11 mouse cellular contexts compared by ENCODE assay signal in the genomic region with DNA sequence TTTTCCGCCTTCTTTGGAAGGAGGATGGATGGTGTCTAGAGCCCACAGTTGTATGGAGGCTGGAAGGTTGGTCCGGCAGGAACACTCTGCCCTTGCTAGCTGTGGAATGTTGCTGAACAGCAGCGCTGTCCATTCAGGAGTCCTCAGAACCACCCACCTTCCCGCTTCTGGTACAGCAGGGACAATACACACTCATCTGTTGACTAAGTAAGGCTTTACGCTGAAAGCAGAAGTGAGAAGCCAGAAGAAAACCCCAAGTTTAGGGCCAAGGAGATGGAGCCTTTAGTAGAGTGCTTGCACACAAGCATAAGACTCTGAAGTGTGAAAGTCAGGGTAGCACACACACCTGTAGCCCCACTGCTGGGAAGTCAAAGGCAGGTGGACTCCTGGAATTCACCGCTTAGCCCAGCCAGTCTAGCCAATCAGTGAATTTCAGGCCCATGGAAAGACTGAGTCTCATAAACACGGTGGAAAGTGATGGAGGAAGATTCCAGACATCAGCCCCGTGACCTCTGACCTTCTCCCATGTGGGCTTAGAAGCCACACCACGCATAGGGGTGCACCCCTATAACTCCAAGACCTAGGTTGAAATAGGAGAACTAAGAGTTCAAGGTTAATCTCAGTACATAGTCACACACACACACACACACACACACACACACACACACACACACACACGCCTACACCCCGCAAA. TPM values are rescaled to one million over a fixed set of nuclear protein-coding genes. Genes with fewer than 3 reads are reported as not detected.
A peak's percentile ranks its signal among the peaks of the same experiment; 100 is the strongest.
DNase-seq lines count a peak whose midpoint lies in the region; ATAC-seq and TF ChIP-seq lines count a peak whose summit lies in the region.
"Had no signal": no experiment of that assay in that cellular context is flagged by ENCODE, and none has a peak within 500 bp of the region (broad histone marks: within the 10 kb centered on the region; RNA-seq: fewer than 3 reads in every experiment).

No protein-coding gene starts in this region.

- intact Hi-C loops in heart, adult 2 months (cut with DNase I): no loop called here
- intact Hi-C loops in heart, postnatal 14 days (cut with DNase I): no loop called here

- no peak overlapping the region for H3K9ac ChIP-seq in heart, adult 2 months (ENCODE audit: low read depth, low read length)
- H3K9ac ChIP-seq in liver, postnatal 0 days (replicated peaks): no peak overlapping the region
- H3K9ac ChIP-seq in liver, embryonic 12.5 days: no peak overlapping the region
- H3K9ac ChIP-seq in CH12.LX (ENCODE audit: insufficient read depth, low read depth): peak overlapping the region; percentile 17
- no peak overlapping the region for H3K9ac ChIP-seq in midbrain, embryonic 13.5 days (replicated peaks)
- H3K9ac ChIP-seq: limb, embryonic 12.5 days had no signal

- peak overlapping the region; percentile 32; the same call in 1 of the 2 replicates for H3K27ac ChIP-seq in heart, adult 2 months
- H3K27ac ChIP-seq in liver, postnatal 0 days (ENCODE audit: low read depth): peak overlapping the region; percentile 16; the same call in 1 of the 2 replicates
- H3K27ac ChIP-seq in liver, embryonic 12.5 days: no peak overlapping the region
- peak overlapping the region; percentile 99 for H3K27ac ChIP-seq in CH12.LX (ENCODE audit: insufficient read depth, low read depth)
- H3K27ac ChIP-seq in midbrain, embryonic 13.5 days: peak overlapping the region; percentile 56
- H3K27ac ChIP-seq: limb, embryonic 12.5 days had no signal

- no peak overlapping the region for H3K4me3 ChIP-seq in heart, adult 2 months
- no peak overlapping the region for H3K4me3 ChIP-seq in liver, postnatal 0 days (ENCODE audit: low read depth, low read length)
- H3K4me3 ChIP-seq in liver, embryonic 12.5 days: no peak overlapping the region
- H3K4me3 ChIP-seq in CH12.LX (replicated peaks in 1 of 3; ENCODE audit: low read depth in 2 of 3, low read length in 2 of 3, poor library complexity in 1 of 3): peak overlapping the region in 1 of 3 experiments; percentile 19
- H3K4me3 ChIP-seq in midbrain, embryonic 13.5 days (replicated peaks): no peak overlapping the region
- H3K4me3 ChIP-seq: limb, embryonic 12.5 days had no signal

- no peak overlapping the region for H3K4me2 ChIP-seq in liver, postnatal 0 days (ENCODE audit: low read depth, low read length)
- no peak overlapping the region for H3K4me2 ChIP-seq in liver, embryonic 12.5 days
- H3K4me2 ChIP-seq in CH12.LX (ENCODE audit: insufficient read depth, low read depth, poor library complexity, severe bottlenecking): peak overlapping the region; percentile 74
- H3K4me2 ChIP-seq in midbrain, embryonic 13.5 days (replicated peaks): no peak overlapping the region
- H3K4me2 ChIP-seq: limb, embryonic 12.5 days had no signal

- no peaks in the 10 kb centered on the region for H3K9me3 ChIP-seq in liver, postnatal 0 days (ENCODE audit: low read length)
- no peaks in the 10 kb centered on the region for H3K9me3 ChIP-seq in liver, embryonic 12.5 days (replicated peaks)
- H3K9me3 ChIP-seq in CH12.LX (replicated peaks; ENCODE audit: low read length): no peaks in the 10 kb centered on the region
- H3K9me3 ChIP-seq in midbrain, embryonic 13.5 days: no peaks in the 10 kb centered on the region
- H3K9me3 ChIP-seq: limb, embryonic 12.5 days had no signal

- in situ Hi-C loops in CH12.LX (cut with MboI; ENCODE audit: low pct_ligation_motif_present, low pct_unique_long_range_greater_than_20kb, low sequenced_read_pairs): no loop called here

- 41% methylated on average over 11 of the region's 11 CpGs for WGBS in heart, adult 2 months
- WGBS in liver, postnatal 0 days (ENCODE audit: insufficient replicate concordance): 45% methylated on average over 11 of the region's 11 CpGs
- WGBS in liver, embryonic 12.5 days (ENCODE audit: insufficient replicate concordance): 44% methylated on average over 11 of the region's 11 CpGs
- 58% methylated on average over 11 of the region's 11 CpGs for WGBS in midbrain, embryonic 13.5 days

- no peak for TF ChIP-seq CTCF in heart, adult 2 months (IDR thresholded peaks at IDR 0.05)
- TF ChIP-seq CTCF in liver, postnatal 0 days (IDR thresholded peaks at IDR 0.05; ENCODE audit: low read depth): no peak
- no peak for TF ChIP-seq CTCF in CH12.LX (conservative IDR thresholded peaks at IDR 0.05 in 1 of 2, IDR thresholded peaks at IDR 0.05 in 1 of 2; ENCODE audit: low read depth in 2 of 2, low read length in 2 of 2)

- no peak for TF ChIP-seq EP300 in heart, adult 2 months (IDR thresholded peaks at IDR 0.05; ENCODE audit: insufficient read depth, low read depth, low read length)
- no peak for TF ChIP-seq EP300 in liver, postnatal 0 days (IDR thresholded peaks at IDR 0.05; ENCODE audit: low read depth)
- peak; percentile 96 for TF ChIP-seq EP300 in CH12.LX (IDR thresholded peaks at IDR 0.05; ENCODE audit: low read length)

- TF ChIP-seq POLR2A in heart, adult 2 months (IDR thresholded peaks at IDR 0.05; ENCODE audit: insufficient read depth, low read depth, low read length): no peak
- peak; percentile 16; the same call in 1 of the 2 replicates for TF ChIP-seq POLR2A in CH12.LX (IDR thresholded peaks at IDR 0.05; ENCODE audit: low read depth, low read length)

- no peaks in the 10 kb centered on the region for H3K27me3 ChIP-seq in heart, adult 2 months (ENCODE audit: control insufficient read depth, insufficient read depth, low read length)
- H3K27me3 ChIP-seq in liver, postnatal 0 days (ENCODE audit: insufficient read depth, low read length): no peaks in the 10 kb centered on the region
- peaks cover 5% of the 10 kb centered on the region; the same call in 1 of the 2 replicates for H3K27me3 ChIP-seq in liver, embryonic 12.5 days (replicated peaks)
- H3K27me3 ChIP-seq in CH12.LX (replicated peaks): no peaks in the 10 kb centered on the region
- H3K27me3 ChIP-seq in midbrain, embryonic 13.5 days: no peaks in the 10 kb centered on the region
- H3K27me3 ChIP-seq: limb, embryonic 12.5 days had no signal

- DNase-seq in heart, adult 2 months: no peak
- DNase-seq in heart, postnatal 14 days: no peak
- DNase-seq in liver, postnatal 0 days: no peak
- DNase-seq in CH12.LX (ENCODE audit: extremely low read depth): peak; percentile 86
- no peak for DNase-seq in layer of hippocampus, postnatal 36 days
- DNase-seq in right cerebral cortex, postnatal 4 days: no peak
- DNase-seq: heart, adult 18-20 months; right cerebral cortex, postnatal 14 days had no signal

- dilution Hi-C loops in CH12.LX (cut with MboI; ENCODE audit: extremely low pct_ligation_motif_present, extremely low pct_unique_long_range_greater_than_20kb, low sequenced_read_pairs): no loop called here

- no peak; the same call in none of the 2 replicates for TF ChIP-seq RAD21 in CH12.LX (IDR thresholded peaks at IDR 0.05; ENCODE audit: low read depth, low read length)

- ATAC-seq in liver, postnatal 0 days: 0 out of 2 replicates have a peak, but pooled peaks have one; percentile 17
- no peak for ATAC-seq in liver, embryonic 12.5 days
- peak; percentile 24; the same call in 1 of the 2 replicates for ATAC-seq in midbrain, embryonic 13.5 days

- no peaks in the 10 kb centered on the region for H3K36me3 ChIP-seq in heart, adult 2 months (ENCODE audit: control insufficient read depth, insufficient read depth, low read length)
- H3K36me3 ChIP-seq in liver, postnatal 0 days (replicated peaks; ENCODE audit: insufficient read depth, low read length): no peaks in the 10 kb centered on the region
- H3K36me3 ChIP-seq in liver, embryonic 12.5 days: no peaks in the 10 kb centered on the region
- peaks cover 10 to 71% of the 10 kb centered on the region in 2 experiments for H3K36me3 ChIP-seq in CH12.LX (replicated peaks in 1 of 2; ENCODE audit: control insufficient read depth in 1 of 2, insufficient read depth in 1 of 2, low read length in 1 of 2)
- no peaks in the 10 kb centered on the region for H3K36me3 ChIP-seq in midbrain, embryonic 13.5 days
- H3K36me3 ChIP-seq: limb, embryonic 12.5 days had no signal

- peaks cover 12% of the 10 kb centered on the region for H3K4me1 ChIP-seq in heart, adult 2 months (ENCODE audit: control insufficient read depth, insufficient read depth, low read length)
- H3K4me1 ChIP-seq in liver, postnatal 0 days (ENCODE audit: insufficient read depth): no peaks in the 10 kb centered on the region
- 0 out of 2 replicates have a peak, but pooled peaks cover 5% of the 10 kb centered on the region for H3K4me1 ChIP-seq in liver, embryonic 12.5 days
- peaks cover 59 to 95% of the 10 kb centered on the region in 2 experiments for H3K4me1 ChIP-seq in CH12.LX (ENCODE audit: control insufficient read depth in 1 of 2, insufficient read depth in 2 of 2)
- H3K4me1 ChIP-seq in midbrain, embryonic 13.5 days (replicated peaks): peaks cover 42% of the 10 kb centered on the region

- no peaks in the 10 kb centered on the region for H3K79me2 ChIP-seq in heart, adult 2 months (replicated peaks; ENCODE audit: control insufficient read depth, insufficient read depth, low read length)
- H3K79me2 ChIP-seq in CH12.LX (replicated peaks; ENCODE audit: control insufficient read depth, extremely low read depth, insufficient read depth, poor library complexity, severe bottlenecking): peaks cover 92% of the 10 kb centered on the region

TF ChIP-seq in CH12.LX, 34 proteins besides CTCF, POLR2A, EP300 and RAD21 (continues in another document):
- TF ChIP-seq BHLHE40 (IDR thresholded peaks at IDR 0.05; ENCODE audit: low read depth, low read length): peak; percentile 75; the same call in 1 of the 2 replicates

RNA-seq across cellular contexts. Expression of gene Ppp1r16b, which starts 17.3 kb away (rescaled TPM):
- total RNA-seq in heart, adult 2 months (2021): 10 to 100 TPM; 10.4 to 12.3 TPM
- polyA plus RNA-seq in heart, adult 2 months (2012; rRNA removed): 3.3 and 5.3 TPM in 2 replicates
- 10 to 100 TPM; 17.0 to 20.2 TPM for total RNA-seq in heart, postnatal 14 days (2021)
- polyA plus RNA-seq in liver, postnatal 0 days (2015; fragmentation: Nextera tagmentation; extraction: Ambion mirVana): 2.5 and 2.9 TPM in 2 replicates
- polyA plus RNA-seq in liver, embryonic 12.5 days (2016; fragmentation: Nextera tagmentation; extraction: Ambion mirVana): 1.9 and 2.0 TPM in 2 replicates
- 49.3 and 52.0 TPM in 2 replicates for total RNA-seq in CH12.LX (2012; rRNA removed)
- total RNA-seq in CH12.LX (2014; rRNA removed): 28.9 and 37.7 TPM in 2 replicates
- 49.4 and 55.7 TPM in 2 replicates for polyA plus RNA-seq in CH12.LX (2012; ENCODE audit: insufficient read length, low read depth)
- polyA plus RNA-seq in midbrain, embryonic 13.5 days (2015; fragmentation: Nextera tagmentation; extraction: Ambion mirVana): 8.4 and 8.7 TPM in 2 replicates
- 100 to 1,000 TPM; 135 to 156 TPM for total RNA-seq in layer of hippocampus, postnatal 36 days (2021)

RNA-seq across cellular contexts. Expression of gene Actr5, which starts 57.8 kb away (rescaled TPM):
- 1 to 10 TPM; 4.8 to 6.4 TPM for total RNA-seq in heart, adult 2 months (2021)
- polyA plus RNA-seq in heart, adult 2 months (2012; rRNA removed): 2.9 and 3.5 TPM in 2 replicates
- 1 to 10 TPM; 6.9 to 8.9 TPM for total RNA-seq in heart, postnatal 14 days (2021)
- 2.8 and 3.1 TPM in 2 replicates for polyA plus RNA-seq in liver, postnatal 0 days (2015; fragmentation: Nextera tagmentation; extraction: Ambion mirVana)
- polyA plus RNA-seq in liver, embryonic 12.5 days (2016; fragmentation: Nextera tagmentation; extraction: Ambion mirVana): 12.5 and 13.3 TPM in 2 replicates
- 20.3 and 24.0 TPM in 2 replicates for total RNA-seq in CH12.LX (2012; rRNA removed)
- total RNA-seq in CH12.LX (2014; rRNA removed): 13.9 and 14.4 TPM in 2 replicates
- polyA plus RNA-seq in CH12.LX (2012; ENCODE audit: insufficient read length, low read depth): 14.6 and 19.8 TPM in 2 replicates
- 10.9 and 14.6 TPM in 2 replicates for polyA plus RNA-seq in midbrain, embryonic 13.5 days (2015; fragmentation: Nextera tagmentation; extraction: Ambion mirVana)
- total RNA-seq in layer of hippocampus, postnatal 36 days (2021): 10 to 100 TPM in 1 of 2 experiments, 1 to 10 TPM in 1; 9.9 to 13.1 TPM
